In genomic region chr1:40660838-40661237, GRCm38 (mm10) we compare ENCODE assay signal across 25 mouse cellular contexts. TPM values are rescaled to one million over a fixed set of nuclear protein-coding genes. Genes with fewer than 3 reads are reported as not detected.
DNase-seq lines count a peak whose midpoint lies in the region; ATAC-seq and TF ChIP-seq lines count a peak whose summit lies in the region.
"Had no signal": no experiment of that assay in that cellular context is flagged by ENCODE, and none has a peak within 500 bp of the region (broad histone marks: within the 10 kb centered on the region; RNA-seq: fewer than 3 reads in every experiment).

No protein-coding gene starts in this region.

- ATAC-seq in heart, postnatal 0 days (ENCODE audit: insufficient read depth, low read depth): peak; percentile 62
- no peak for ATAC-seq in stomach, embryonic 16.5 days (ENCODE audit: insufficient read depth, low FRiP score)
- no peak for ATAC-seq in stomach, postnatal 0 days (ENCODE audit: low FRiP score, low TSS enrichment)
- ATAC-seq: activated CD4-positive, CD25-positive, alpha-beta regulatory T cell, adult 4 months; CD4-positive, CD25-positive, alpha-beta regulatory T cell, adult 4 months; forebrain, embryonic 13.5 days; forebrain, embryonic 15.5 days; Patski had no signal

- H3K4me2 ChIP-seq in heart, postnatal 0 days (ENCODE audit: low read depth, low read length): no peak overlapping the region
- H3K4me2 ChIP-seq in stomach, embryonic 16.5 days (ENCODE audit: low read depth, low read length): no peak overlapping the region
- no peak overlapping the region for H3K4me2 ChIP-seq in stomach, postnatal 0 days (replicated peaks; ENCODE audit: low read depth)
- H3K4me2 ChIP-seq: embryonic facial prominence, embryonic 12.5 days; forebrain, embryonic 13.5 days; forebrain, embryonic 15.5 days had no signal

- no peak overlapping the region for H3K4me3 ChIP-seq in heart, postnatal 0 days (ENCODE audit: low read depth, low read length)
- no peak overlapping the region for H3K4me3 ChIP-seq in stomach, embryonic 16.5 days (replicated peaks; ENCODE audit: low read length)
- H3K4me3 ChIP-seq in stomach, postnatal 0 days (ENCODE audit: low read depth, low read length): no peak overlapping the region
- H3K4me3 ChIP-seq: embryonic facial prominence, embryonic 10.5 days; embryonic facial prominence, embryonic 12.5 days; forebrain, embryonic 13.5 days; forebrain, embryonic 15.5 days had no signal

- H3K9ac ChIP-seq in heart, postnatal 0 days (replicated peaks; ENCODE audit: low read depth, low read length): no peak overlapping the region
- H3K9ac ChIP-seq in stomach, embryonic 16.5 days (ENCODE audit: low read length): no peak overlapping the region
- no peak overlapping the region for H3K9ac ChIP-seq in stomach, postnatal 0 days (ENCODE audit: low read length)
- H3K9ac ChIP-seq: embryonic facial prominence, embryonic 12.5 days; forebrain, embryonic 13.5 days; forebrain, embryonic 15.5 days had no signal

- H3K27me3 ChIP-seq in heart, postnatal 0 days (ENCODE audit: control insufficient read depth, insufficient read depth, low read length): no peaks in the 10 kb centered on the region
- no peaks in the 10 kb centered on the region for H3K27me3 ChIP-seq in stomach, embryonic 16.5 days (ENCODE audit: control insufficient read depth, insufficient read depth, low read length)
- H3K27me3 ChIP-seq in stomach, postnatal 0 days (ENCODE audit: control insufficient read depth, insufficient read depth, low read length): no peaks in the 10 kb centered on the region
- H3K27me3 ChIP-seq: CH12.LX; forebrain, embryonic 13.5 days; forebrain, embryonic 15.5 days had no signal

- peaks cover 12% of the 10 kb centered on the region for H3K4me1 ChIP-seq in heart, postnatal 0 days (ENCODE audit: control insufficient read depth, insufficient read depth)
- peaks cover 7% of the 10 kb centered on the region for H3K4me1 ChIP-seq in stomach, embryonic 16.5 days (ENCODE audit: control insufficient read depth, insufficient read depth, low read length)
- 0 out of 2 replicates have a peak, but pooled peaks cover 2% of the 10 kb centered on the region for H3K4me1 ChIP-seq in stomach, postnatal 0 days (replicated peaks; ENCODE audit: control insufficient read depth, insufficient read depth)
- H3K4me1 ChIP-seq: forebrain, embryonic 13.5 days; forebrain, embryonic 15.5 days had no signal

- intact Hi-C loops in heart, postnatal 25 days (cut with DNase I): no loop called here

- TF ChIP-seq EP300 in heart, postnatal 0 days (IDR thresholded peaks at IDR 0.05; ENCODE audit: low read depth): no peak
- no peak for TF ChIP-seq EP300 in stomach, postnatal 0 days (optimal IDR thresholded peaks at IDR 0.05)

- 34% methylated on average over 6 of the region's 6 CpGs for WGBS in heart, postnatal 0 days
- 82% methylated on average over 6 of the region's 6 CpGs for WGBS in stomach, embryonic 16.5 days
- WGBS in stomach, postnatal 0 days: 74% methylated on average over 6 of the region's 6 CpGs

- H3K27ac ChIP-seq in heart, postnatal 0 days (ENCODE audit: low read depth): no peak overlapping the region
- peak overlapping the region; percentile 70 for H3K27ac ChIP-seq in stomach, embryonic 16.5 days (ENCODE audit: low read length)
- H3K27ac ChIP-seq in stomach, postnatal 0 days (replicated peaks): no peak overlapping the region
- H3K27ac ChIP-seq: embryonic facial prominence, embryonic 10.5 days; embryonic facial prominence, embryonic 12.5 days; forebrain, embryonic 13.5 days; forebrain, embryonic 15.5 days had no signal

- no peaks in the 10 kb centered on the region for H3K36me3 ChIP-seq in heart, postnatal 0 days (replicated peaks; ENCODE audit: control insufficient read depth, insufficient read depth, low read length)
- H3K36me3 ChIP-seq in stomach, embryonic 16.5 days (ENCODE audit: control insufficient read depth, insufficient read depth, low read length): no peaks in the 10 kb centered on the region
- no peaks in the 10 kb centered on the region for H3K36me3 ChIP-seq in stomach, postnatal 0 days (ENCODE audit: control insufficient read depth, insufficient read depth, low read length)
- H3K36me3 ChIP-seq: embryonic facial prominence, embryonic 10.5 days; embryonic facial prominence, embryonic 12.5 days; forebrain, embryonic 15.5 days; G1E had no signal

- no peaks in the 10 kb centered on the region for H3K9me3 ChIP-seq in heart, postnatal 0 days (replicated peaks; ENCODE audit: control insufficient read depth, low read length)
- H3K9me3 ChIP-seq in stomach, embryonic 16.5 days (replicated peaks; ENCODE audit: control insufficient read depth, low read length): no peaks in the 10 kb centered on the region
- no peaks in the 10 kb centered on the region for H3K9me3 ChIP-seq in stomach, postnatal 0 days (ENCODE audit: control insufficient read depth, low read length)
- H3K9me3 ChIP-seq: embryonic facial prominence, embryonic 10.5 days; embryonic facial prominence, embryonic 12.5 days; forebrain, embryonic 13.5 days; forebrain, embryonic 15.5 days; G1E had no signal

- DNase-seq in heart, adult 18-20 months: peak; percentile 11 to 26
- no peak for DNase-seq in heart, postnatal 25 days (ENCODE audit: low spot score)
- peak; percentile 64 for DNase-seq in heart, postnatal 0 days (ENCODE audit: low spot score)
- DNase-seq in heart, adult 11 months: no peak
- no peak for DNase-seq in stomach, postnatal 0 days (ENCODE audit: low spot score)
- DNase-seq: adrenal gland, adult 8-10 months; adrenal gland, postnatal 14 days; adrenal gland, postnatal 36 days; B cell, adult 2 months; cerebellum, adult 11-12 months; cerebellum, adult 2 months; cerebellum, adult 9-10 months; cerebellum, postnatal 10 days; cerebellum, postnatal 25 days had no signal

- no peak for TF ChIP-seq CTCF in heart, postnatal 0 days (IDR thresholded peaks at IDR 0.05; ENCODE audit: low read depth)
- no peak for TF ChIP-seq CTCF in stomach, postnatal 0 days (IDR thresholded peaks at IDR 0.05; ENCODE audit: low read depth)

RNA-seq across cellular contexts. Expression of gene Slc9a2, which starts 19.5 kb away (rescaled TPM):
- 1 to 10 TPM; 2.7 to 2.8 TPM for total RNA-seq in heart, adult 18-20 months (2021)
- 1 to 10 TPM; 1.0 to 1.2 TPM for total RNA-seq in heart, postnatal 25 days (2021)
- total RNA-seq in heart, postnatal 0 days (2014; rRNA removed; ENCODE audit: low replicate concordance): 0.35 and 4.6 TPM in 2 replicates
- polyA plus RNA-seq in heart, postnatal 0 days (2015; fragmentation: Nextera tagmentation; extraction: Ambion mirVana): 0.64 and 0.67 TPM in 2 replicates
- 3.7 and 4.1 TPM in 2 replicates for polyA plus RNA-seq in stomach, embryonic 16.5 days (2015; fragmentation: Nextera tagmentation; extraction: Ambion mirVana)
- polyA plus RNA-seq in stomach, postnatal 0 days (2015; fragmentation: Nextera tagmentation; extraction: Ambion mirVana): 13.9 and 14.2 TPM in 2 replicates
- total RNA-seq: adrenal gland, postnatal 14 days; CH12.LX had no signal
- polyA plus RNA-seq: activated CD4-positive, CD25-positive, alpha-beta regulatory T cell, adult 4 months; CD4-positive, CD25-positive, alpha-beta regulatory T cell, adult 4 months; embryonic facial prominence, embryonic 10.5 days; forebrain, embryonic 11.5 days; G1E had no signal

Comparison
In these comparisons a context has a peak if more than half of its experiments do, and no peak if none do; other contexts are left out.
1. DNase-seq: peak in heart, adult 18-20 months (2 of 2) and heart, postnatal 0 days (single experiment); none in heart, postnatal 25 days (single experiment), heart, adult 11 months (single experiment) and stomach, postnatal 0 days (single experiment).